In genomic region chr7:125490947-125491735, GRCm38 (mm10) we compare ENCODE assay signal across 8 mouse cellular contexts. TPM values are rescaled to one million over a fixed set of nuclear protein-coding genes. Genes with fewer than 3 reads are reported as not detected.
DNase-seq lines count a peak whose midpoint lies in the region; ATAC-seq and TF ChIP-seq lines count a peak whose summit lies in the region.

Gene Nsmce1, minus strand, starts transcription at chr7:125491596.

- peaks cover 35% of the 10 kb centered on the region for H3K4me1 ChIP-seq in hindbrain, embryonic 10.5 days (replicated peaks)
- H3K4me1 ChIP-seq in lung, postnatal 0 days (ENCODE audit: insufficient read depth, low read depth, low read length) = peaks cover 15% of the 10 kb centered on the region

- H3K27me3 ChIP-seq in hindbrain, embryonic 10.5 days (ENCODE audit: insufficient read depth, poor library complexity, severe bottlenecking) = no peaks in the 10 kb centered on the region
- H3K27me3 ChIP-seq in lung, postnatal 0 days (replicated peaks; ENCODE audit: insufficient read depth, low read length) = no peaks in the 10 kb centered on the region

- WGBS in hindbrain, embryonic 10.5 days = under 1% methylated on average over 56 of the region's 56 CpGs
- WGBS in lung, postnatal 0 days = under 1% methylated on average over 55 of the region's 56 CpGs

- peaks cover 2% of the 10 kb centered on the region for H3K36me3 ChIP-seq in hindbrain, embryonic 10.5 days
- H3K36me3 ChIP-seq in lung, postnatal 0 days (ENCODE audit: insufficient read depth, low read length) = no peaks in the 10 kb centered on the region

- H3K27ac ChIP-seq in hindbrain, embryonic 10.5 days = peak within 1 kb of the TSS; percentile 97
- peak within 1 kb of the TSS; percentile 87 for H3K27ac ChIP-seq in lung, postnatal 0 days (ENCODE audit: low read length)

- peak within 1 kb of the TSS; percentile 71 for H3K4me2 ChIP-seq in lung, postnatal 0 days (replicated peaks; ENCODE audit: low read depth, low read length)

- TF ChIP-seq CTCF in lung, postnatal 0 days (IDR thresholded peaks at IDR 0.05) = peak; percentile 61

- H3K4me3 ChIP-seq in hindbrain, embryonic 10.5 days = peak within 1 kb of the TSS; percentile 73
- peak within 1 kb of the TSS; percentile 57 for H3K4me3 ChIP-seq in lung, postnatal 0 days (ENCODE audit: low read depth, low read length)

- no peaks in the 10 kb centered on the region for H3K9me3 ChIP-seq in hindbrain, embryonic 10.5 days
- no peaks in the 10 kb centered on the region for H3K9me3 ChIP-seq in lung, postnatal 0 days (ENCODE audit: low read length)

- peak within 1 kb of the TSS; percentile 61 for H3K9ac ChIP-seq in lung, postnatal 0 days (replicated peaks; ENCODE audit: low read depth)

- TF ChIP-seq EP300 in lung, postnatal 0 days (IDR thresholded peaks at IDR 0.05) = 0 out of 2 replicates have a peak, but pooled peaks have one; percentile 53

- peak; percentile 97 for DNase-seq in MN1 (ENCODE audit: low spot score)
- DNase-seq in cerebellum, adult 9-10 months = peak; percentile 95
- DNase-seq in hindbrain, embryonic 10.5 days (ENCODE audit: low spot score) = peak; percentile 95
- DNase-seq in layer of hippocampus, adult 9-11 months = peak; percentile 97
- peak; percentile 98 for DNase-seq in lung, postnatal 0 days (ENCODE audit: low spot score)
- peak; percentile 87 for DNase-seq in ovary, postnatal 14 days (ENCODE audit: low spot score)
- peak; percentile 99 for DNase-seq in thymus, postnatal 14 days

- peak; percentile 100 for ATAC-seq in frontal cortex, adult (ENCODE audit: low TSS enrichment)
- ATAC-seq in lung, postnatal 0 days = peak; percentile 99

RNA-seq across cellular contexts. Expression of gene Nsmce1, which starts in this region (rescaled TPM):
- polyA plus RNA-seq in hindbrain, embryonic 10.5 days (2016; fragmentation: Nextera tagmentation; extraction: Ambion mirVana) = 135 and 138 TPM in 2 replicates
- polyA plus RNA-seq in lung, postnatal 0 days (2015; fragmentation: Nextera tagmentation; extraction: Ambion mirVana) = 94.0 and 94.2 TPM in 2 replicates

Comparison
In these comparisons a context has a peak if more than half of its experiments do, and no peak if none do; other contexts are left out.
1. Peak in every context shown above with its lines: DNase-seq, ATAC-seq, H3K4me3 ChIP-seq and H3K27ac ChIP-seq.